Mouse (Mus musculus) embryonic facial prominence, embryonic 11.5 days (tissue): ENCODE measurements at regions not wholly inside any gene's neighbourhood (a gene's known extent, or its start where the extent isn't known, plus 50 kb on each side); places are given as distances from the start of the nearest gene placed in this dataset.
A peak's percentile ranks its signal among the peaks of the same experiment; 100 is the strongest.

Experiments used
- ATAC-seq: fragments of 200-750 bp; cut with Nextera tagmentation; replicated peaks from 2 replicates; pipeline ENCODE4 v1.8.0; 2017; ENCODE audit warnings: low read depth; ENCODE audit not compliant: insufficient number of reproducible peaks, low FRiP score, low TSS enrichment
- DNase-seq: peaks from one replicate; pipeline ENCODE4 v3.0.0-alpha.2; 2015; ENCODE audit warnings: low spot score
- H3K27ac ChIP-seq: fragments of 300-500 bp; sonication (generic); replicated peaks from 2 replicates; pipeline ENCODE4 v1.5.1; 2014; ENCODE audit warnings: mild to moderate bottlenecking, low read depth, low read length, control low read depth
- H3K27me3 ChIP-seq: fragments of 300-500 bp; sonication (generic); 2 replicates; pipeline ENCODE4 v1.6.1; 2014; ENCODE audit warnings: mild to moderate bottlenecking, low read length, moderate library complexity, mixed read lengths; ENCODE audit not compliant: control insufficient read depth, insufficient read depth
- H3K36me3 ChIP-seq: fragments of 300-500 bp; sonication (generic); replicated peaks from 2 replicates; pipeline ENCODE4 v1.6.1; 2014; ENCODE audit warnings: low read depth, mild to moderate bottlenecking, low read length, moderate library complexity, mixed read lengths; ENCODE audit not compliant: control insufficient read depth, insufficient read depth
- H3K4me1 ChIP-seq: fragments of 300-500 bp; sonication (generic); 2 replicates; pipeline ENCODE4 v1.6.1; 2014; ENCODE audit warnings: low read length, mixed read lengths; ENCODE audit not compliant: control insufficient read depth, insufficient read depth
- H3K4me2 ChIP-seq: fragments of 300-500 bp; sonication (generic); 2 replicates; pipeline ENCODE4 v1.6.1; 2014; ENCODE audit warnings: low read depth, mild to moderate bottlenecking, control low read depth, low read length, moderate library complexity
- H3K4me3 ChIP-seq: fragments of 300-500 bp; sonication (generic); 2 replicates; pipeline ENCODE4 v1.5.1; 2014; ENCODE audit warnings: low read depth, low read length, control low read depth
- H3K9ac ChIP-seq: fragments of 300-500 bp; sonication (generic); replicated peaks from 2 replicates; pipeline ENCODE4 v1.6.1; 2014; ENCODE audit warnings: mild to moderate bottlenecking, control low read depth, low read length
- H3K9me3 ChIP-seq: fragments of 300-500 bp; sonication (generic); replicated peaks from 2 replicates; pipeline ENCODE4 v1.6.1; 2016; ENCODE audit warnings: mild to moderate bottlenecking, low read length, inconsistent platforms, mixed read lengths; ENCODE audit not compliant: control insufficient read depth
- WGBS: fragments of 180-500 bp; shearing (Covaris S2); extraction: QIAGEN DNeasy Blood & Tissue Kit; methylation state at CpG from one replicate; pipeline ENCODE4 v1.1.7; 2014; 5-methylcytosine and 5-hydroxymethylcytosine counted together

DNA sequence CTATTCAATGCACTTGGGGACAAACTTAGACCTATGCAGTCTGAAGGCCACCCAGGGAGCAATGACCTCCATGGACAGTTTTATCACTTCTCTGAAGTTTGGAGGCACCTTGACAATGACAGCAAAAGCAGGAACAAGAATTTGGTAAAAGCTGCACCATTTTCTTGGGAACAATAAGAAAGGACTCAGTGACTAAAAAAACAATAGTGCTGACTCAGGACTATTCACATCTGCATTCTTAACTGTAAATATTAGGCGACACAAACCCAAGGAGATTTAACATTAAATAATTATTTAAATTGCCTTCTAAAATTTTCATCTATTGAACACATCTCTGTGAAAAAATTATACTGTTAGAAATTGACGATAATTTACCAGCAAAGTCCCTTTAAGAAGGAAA lies 356.2 kb downstream of the Nup35 start:
- Histone ChIP-seq H3K36me3 (no peaks in the 10 kb centered on the region), H3K9ac (no peak overlapping the region), H3K4me3 (no peak overlapping the region), H3K27ac (no peak overlapping the region), H3K4me2 (no peak overlapping the region), H3K27me3 (no peaks in the 10 kb centered on the region), H3K9me3 (no peaks in the 10 kb centered on the region), H3K4me1 (no peaks in the 10 kb centered on the region)
- ATAC-seq, result no peak
- 83% methylated on average over 2 of the region's 2 CpGs for WGBS
- no peak for DNase-seq

DNA sequence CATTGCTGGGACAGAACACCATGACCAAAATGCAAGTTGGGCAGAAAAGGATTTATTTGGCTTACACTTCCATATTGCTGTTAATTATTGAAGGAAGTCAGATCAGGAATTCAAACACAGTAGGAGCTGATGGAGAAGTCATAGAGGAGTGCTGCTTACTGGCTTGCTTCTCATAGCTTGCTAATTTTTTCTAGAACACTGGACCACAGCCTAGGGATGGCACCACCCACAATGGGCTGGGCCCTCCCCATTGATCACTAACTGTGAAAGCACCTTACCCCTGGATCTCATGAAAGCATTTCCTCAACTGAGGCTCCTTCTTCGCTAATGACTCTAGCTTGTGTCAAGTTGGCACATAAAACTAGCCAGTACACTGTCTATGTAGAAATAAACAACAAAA lies 381.3 kb downstream of the Nup35 start:
- H3K9me3 ChIP-seq, result no peaks in the 10 kb centered on the region
- no peaks in the 10 kb centered on the region for H3K4me1 ChIP-seq
- no peak overlapping the region for H3K4me3 ChIP-seq
- H3K4me2 ChIP-seq, result no peak overlapping the region
- no peak for DNase-seq
- H3K27ac ChIP-seq, result no peak overlapping the region
- WGBS, result 94% methylated on average over 1 of the region's 1 CpGs
- no peak overlapping the region for H3K9ac ChIP-seq
- no peaks in the 10 kb centered on the region for H3K27me3 ChIP-seq
- no peaks in the 10 kb centered on the region for H3K36me3 ChIP-seq
- no peak for ATAC-seq

DNA sequence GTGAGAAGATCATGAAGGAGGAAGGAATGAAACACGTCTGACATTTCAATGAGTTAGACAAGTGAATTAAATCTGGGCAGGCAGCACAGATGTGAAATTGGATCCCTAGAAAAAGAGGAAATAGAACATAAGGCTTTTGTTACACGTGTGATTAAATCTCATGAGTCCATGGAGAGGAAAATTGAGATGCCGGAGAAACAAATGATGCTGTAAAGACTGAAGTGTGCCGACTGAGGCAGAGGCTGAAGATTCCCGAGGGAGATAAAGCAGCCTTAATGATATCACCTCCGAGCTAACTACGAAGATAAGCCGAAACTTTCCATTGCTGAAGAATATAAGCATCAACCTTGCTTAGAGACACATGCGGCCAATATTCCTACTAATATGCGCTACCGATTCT lies 390.0 kb downstream of the Nup35 start:
- no peaks in the 10 kb centered on the region for H3K4me1 ChIP-seq
- H3K9ac ChIP-seq, result no peak overlapping the region
- H3K27me3 ChIP-seq, result no peaks in the 10 kb centered on the region
- WGBS, result 64% methylated on average over 11 of the region's 11 CpGs
- no peak overlapping the region for H3K27ac ChIP-seq
- peak; percentile 10 for DNase-seq
- no peaks in the 10 kb centered on the region for H3K9me3 ChIP-seq
- H3K4me2 ChIP-seq, result no peak overlapping the region
- no peak for ATAC-seq
- no peak overlapping the region for H3K4me3 ChIP-seq
- no peaks in the 10 kb centered on the region for H3K36me3 ChIP-seq

DNA sequence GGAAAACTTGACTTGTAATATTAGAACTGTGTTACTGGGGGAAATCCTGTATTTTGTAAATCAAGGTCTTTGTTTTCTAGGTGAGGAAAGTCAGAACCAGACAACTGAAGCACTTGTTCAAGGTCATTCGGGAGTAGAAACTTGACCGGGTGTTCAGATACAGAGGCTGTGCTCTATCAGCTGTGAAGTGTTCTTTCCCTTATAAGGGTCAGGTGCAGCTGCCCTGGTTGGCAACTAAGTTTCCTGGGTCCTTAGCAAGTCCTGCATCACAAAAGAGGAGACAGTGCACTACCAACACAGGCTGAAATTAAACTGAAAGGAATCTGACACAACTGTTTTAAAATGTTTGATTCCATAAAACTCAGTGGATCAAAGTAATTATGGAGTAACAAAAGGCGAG lies 406.6 kb downstream of the Nup35 start:
- WGBS, result 88% methylated on average over 3 of the region's 3 CpGs
- H3K9ac ChIP-seq, result no peak overlapping the region
- no peaks in the 10 kb centered on the region for H3K27me3 ChIP-seq
- H3K4me3 ChIP-seq, result no peak overlapping the region
- H3K9me3 ChIP-seq, result no peaks in the 10 kb centered on the region
- ATAC-seq, result no peak
- no peak overlapping the region for H3K4me2 ChIP-seq
- no peaks in the 10 kb centered on the region for H3K36me3 ChIP-seq
- no peak overlapping the region for H3K27ac ChIP-seq
- no peak for DNase-seq
- H3K4me1 ChIP-seq, result no peaks in the 10 kb centered on the region
